Mouse (Mus musculus): Measurements from ENCODE around the gene Hoxb4. TPM values are rescaled to one million over a fixed set of nuclear protein-coding genes. Genes with fewer than 3 reads are reported as not detected.

Gene Hoxb4
- total and polyA plus RNA-seq, 3 experiments = 2.7 to 5.5 (median 3.3) TPM

- Histone ChIP-seq H3K79me2 (replicated peaks; ENCODE audit: control insufficient read depth, extremely low read depth, insufficient read depth, poor library complexity, severe bottlenecking) (no peaks in the 10 kb centered on the region), H3K36me3 (replicated peaks in 1 of 2; ENCODE audit: control insufficient read depth in 1 of 2, insufficient read depth in 1 of 2, low read length in 1 of 2) (peaks cover 0 to 4% of the 10 kb centered on the region in 2 experiments), H3K9me3 (replicated peaks; ENCODE audit: low read length) (peaks cover 9% of the 10 kb centered on the region), H3K4me3 (replicated peaks in 1 of 3; ENCODE audit: low read depth in 2 of 3, low read length in 2 of 3, poor library complexity in 1 of 3) (no peak overlapping the region), H3K4me2 (ENCODE audit: insufficient read depth, low read depth, poor library complexity, severe bottlenecking) (no peak overlapping the region), H3K27ac (ENCODE audit: insufficient read depth, low read depth) (no peak overlapping the region), H3K9ac (ENCODE audit: insufficient read depth, low read depth) (no peak overlapping the region), H3K4me1 (ENCODE audit: control insufficient read depth in 1 of 2, insufficient read depth in 2 of 2) (peaks cover 0 to 12% of the 10 kb centered on the region in 2 experiments; a peak in 2 of 4 replicates), H3K27me3 (replicated peaks) (peaks cover 34% of the 10 kb centered on the region)
- TF ChIP-seq ETS1 (conservative IDR thresholded peaks at IDR 0.05; ENCODE audit: low read depth, low read length) (no peak), IRF4 (IDR thresholded peaks at IDR 0.05; ENCODE audit: low read depth, low read length) (no peak), E2F4 (IDR thresholded peaks at IDR 0.05; ENCODE audit: insufficient replicate concordance, low read depth, low read length) (no peak), MYC (IDR thresholded peaks at IDR 0.05; ENCODE audit: low read depth, low read length) (no peak), TBP (conservative IDR thresholded peaks at IDR 0.05; ENCODE audit: low read depth, low read length) (no peak), HCFC1 (IDR thresholded peaks at IDR 0.05; ENCODE audit: low read depth, low read length) (no peak), ZNF384 (IDR thresholded peaks at IDR 0.05; ENCODE audit: low read depth, low read length) (no peak), POLR2A (IDR thresholded peaks at IDR 0.05; ENCODE audit: low read depth, low read length) (no peak), SMC3 (IDR thresholded peaks at IDR 0.05; ENCODE audit: low read depth, low read length) (no peak), SIN3A (IDR thresholded peaks at IDR 0.05; ENCODE audit: low read length) (no peak), CHD1 (IDR thresholded peaks at IDR 0.05; ENCODE audit: low read depth, low read length) (no peak), BHLHE40 (IDR thresholded peaks at IDR 0.05; ENCODE audit: low read depth, low read length) (no peak), RAD21 (IDR thresholded peaks at IDR 0.05; ENCODE audit: low read depth, low read length) (no peak), MAX (IDR thresholded peaks at IDR 0.05; ENCODE audit: low read length) (no peak), ELF1 (IDR thresholded peaks at IDR 0.05; ENCODE audit: low read depth, low read length) (no peak), NRF1 (IDR thresholded peaks at IDR 0.05; ENCODE audit: low read depth, low read length) (no peak), JUND (conservative IDR thresholded peaks at IDR 0.05; ENCODE audit: low read depth, low read length) (no peak), USF2 (conservative IDR thresholded peaks at IDR 0.05; ENCODE audit: low read depth, low read length) (no peak), PAX5 (IDR thresholded peaks at IDR 0.05; ENCODE audit: low read length) (no peak), POLR2AphosphoS2 (IDR thresholded peaks at IDR 0.05; ENCODE audit: low read depth, low read length) (no peak)
- dilution Hi-C loops (cut with MboI; ENCODE audit: extremely low pct_ligation_motif_present, extremely low pct_unique_long_range_greater_than_20kb, low sequenced_read_pairs) = no loop called here
- in situ Hi-C loops (cut with MboI; ENCODE audit: low pct_ligation_motif_present, low pct_unique_long_range_greater_than_20kb, low sequenced_read_pairs) = no loop called here
- DNase-seq (ENCODE audit: extremely low read depth) = no peak
Observed at GRCm38 (mm10) chr11:96350791-96351190, 32.7 kb downstream of the Hoxb4 start.

- peaks cover 36% of the 10 kb centered on the region for H3K27me3 ChIP-seq (replicated peaks)
- no peaks in the 10 kb centered on the region for H3K79me2 ChIP-seq (replicated peaks; ENCODE audit: control insufficient read depth, extremely low read depth, insufficient read depth, poor library complexity, severe bottlenecking)
- DNase-seq (ENCODE audit: extremely low read depth) = no peak
- peaks cover 6% of the 10 kb centered on the region for H3K9me3 ChIP-seq (replicated peaks; ENCODE audit: low read length)
- H3K4me2 ChIP-seq (ENCODE audit: insufficient read depth, low read depth, poor library complexity, severe bottlenecking) = no peak overlapping the region
- no peak overlapping the region for H3K9ac ChIP-seq (ENCODE audit: insufficient read depth, low read depth)
- in situ Hi-C loops (cut with MboI; ENCODE audit: low pct_ligation_motif_present, low pct_unique_long_range_greater_than_20kb, low sequenced_read_pairs) = no loop called here
- H3K27ac ChIP-seq (ENCODE audit: insufficient read depth, low read depth) = no peak overlapping the region
- H3K4me3 ChIP-seq (replicated peaks in 1 of 3; ENCODE audit: low read depth in 2 of 3, low read length in 2 of 3, poor library complexity in 1 of 3) = no peak overlapping the region
- TF ChIP-seq TCF12 (IDR thresholded peaks at IDR 0.05; ENCODE audit: low read depth, low read length) = no peak
- no peak for TF ChIP-seq ZNF384 (IDR thresholded peaks at IDR 0.05; ENCODE audit: low read depth, low read length)
- peaks cover 0 to 12% of the 10 kb centered on the region in 2 experiments; a peak in 2 of 4 replicates for H3K4me1 ChIP-seq (ENCODE audit: control insufficient read depth in 1 of 2, insufficient read depth in 2 of 2)
- H3K36me3 ChIP-seq (replicated peaks in 1 of 2; ENCODE audit: control insufficient read depth in 1 of 2, insufficient read depth in 1 of 2, low read length in 1 of 2) = no peaks in the 10 kb centered on the region
- dilution Hi-C loops (cut with MboI; ENCODE audit: extremely low pct_ligation_motif_present, extremely low pct_unique_long_range_greater_than_20kb, low sequenced_read_pairs) = no loop called here
Observed at GRCm38 (mm10) chr11:96351312-96351711, 33.2 kb downstream of the Hoxb4 start.
